Mouse (Mus musculus) midbrain, postnatal 0 days (tissue): ENCODE measurements around the gene Slc7a1. TPM values are rescaled to one million over a fixed set of nuclear protein-coding genes. Genes with fewer than 3 reads are reported as not detected.
A peak's percentile ranks its signal among the peaks of the same experiment; 100 is the strongest.

Source experiments
- ATAC-seq: fragments of 200-750 bp; cut with Nextera tagmentation; 2 replicates; pipeline ENCODE4 v1.8.0; 2017; ENCODE audit warnings: moderate number of reproducible peaks, mild to moderate bottlenecking, moderate TSS enrichment, moderate library complexity; ENCODE audit not compliant: low FRiP score
- DNase-seq: peaks from one replicate; pipeline ENCODE4 v3.0.0-alpha.2; 2015; ENCODE audit warnings: low spot score
- H3K27ac ChIP-seq: fragments of 300-500 bp; sonication (generic); 2 replicates; pipeline ENCODE4 v1.5.1; 2014; ENCODE audit warnings: low read depth, mild to moderate bottlenecking, low read length, mixed read lengths
- H3K27me3 ChIP-seq: fragments of 300-500 bp; sonication (generic); 2 replicates; pipeline ENCODE4 v1.6.1; 2014; ENCODE audit warnings: low read length, control low read depth, mixed read lengths; ENCODE audit not compliant: insufficient read depth
- H3K36me3 ChIP-seq: fragments of 300-500 bp; sonication (generic); 2 replicates; pipeline ENCODE4 v1.6.1; 2014; ENCODE audit warnings: low read length, control low read depth, mixed read lengths; ENCODE audit not compliant: insufficient read depth
- H3K4me1 ChIP-seq: fragments of 300-500 bp; sonication (generic); 2 replicates; pipeline ENCODE4 v1.6.1; 2014; ENCODE audit warnings: mild to moderate bottlenecking, control low read depth, antibody characterized with exemption, low read length, mixed read lengths; ENCODE audit not compliant: insufficient read depth
- H3K4me2 ChIP-seq: fragments of 300-500 bp; sonication (generic); 2 replicates; pipeline ENCODE4 v1.6.1; 2014; ENCODE audit warnings: low read depth, mild to moderate bottlenecking, low read length, mixed read lengths; ENCODE audit not compliant: poor library complexity, severe bottlenecking
- H3K4me3 ChIP-seq: fragments of 300-500 bp; sonication (generic); 2 replicates; pipeline ENCODE4 v1.5.1; 2014; ENCODE audit warnings: low read depth, mild to moderate bottlenecking, low read length, moderate library complexity
- H3K9ac ChIP-seq: fragments of 300-500 bp; sonication (generic); replicated peaks from 2 replicates; pipeline ENCODE4 v1.6.1; 2014; ENCODE audit warnings: mild to moderate bottlenecking, low read length, moderate library complexity, mixed read lengths; ENCODE audit not compliant: poor library complexity, severe bottlenecking
- H3K9me3 ChIP-seq: fragments of 300-500 bp; sonication (generic); 2 replicates; pipeline ENCODE4 v1.6.1; 2016; ENCODE audit warnings: low read length, control low read depth
- CTCF ChIP-seq: IDR thresholded peaks from 2 replicates; pipeline ENCODE4 v1.5.1; 2016; ENCODE audit warnings: antibody characterized with exemption, mild to moderate bottlenecking
- WGBS: fragments of 180-500 bp; shearing (Covaris S2); extraction: QIAGEN DNeasy Blood & Tissue Kit; methylation state at CpG from one replicate; pipeline ENCODE4 v1.1.7; 2014; 5-methylcytosine and 5-hydroxymethylcytosine counted together
- polyA plus RNA-seq: library from polyadenylated mRNA; unstranded; fragments of >200 nt; fragmentation: Nextera tagmentation; extraction: Ambion mirVana; gene quantifications from 2 replicates; pipeline ENCODE4 v1.2.1, GENCODE M21; 2015
- total RNA-seq: library from RNA; depleted of rRNA; stranded (reverse); fragments of >200 nt; gene quantifications from 2 replicates; pipeline ENCODE4 v1.2.3, GENCODE M21; 2014

The Slc7a1 gene
- total and polyA plus RNA-seq, 2 experiments from 2014 or later: 33.8 to 49.8 TPM

- Histone ChIP-seq H3K4me2 (no peak overlapping the region), H3K36me3 (no peaks in the 10 kb centered on the region), H3K4me1 (no peaks in the 10 kb centered on the region), H3K4me3 (no peak overlapping the region), H3K9ac (no peak overlapping the region), H3K27me3 (no peaks in the 10 kb centered on the region), H3K27ac (no peak overlapping the region), H3K9me3 (no peaks in the 10 kb centered on the region)
- DNase-seq (peak; percentile 17), ATAC-seq (no peak)
- WGBS: 73% methylated on average over 6 of the region's 6 CpGs
- TF ChIP-seq CTCF: no peak
Measured at GRCm38 (mm10) chr5:148425136-148425535, 25.4 kb upstream of the Slc7a1 start.

GRCm38 (mm10) chr5:148421326-148421725 lies 21.6 kb upstream of the Slc7a1 start:
- TF ChIP-seq CTCF: no peak
- ATAC-seq: no peak

GRCm38 (mm10) chr5:148419112-148419526 lies 19.4 kb upstream of the Slc7a1 start:
- ATAC-seq (no peak), DNase-seq (peak; percentile 64)
- H3K27me3 ChIP-seq: no peaks in the 10 kb centered on the region
- 63% methylated on average over 9 of the region's 9 CpGs for WGBS
- no peak overlapping the region for H3K27ac ChIP-seq
- no peaks in the 10 kb centered on the region for H3K4me1 ChIP-seq
- TF ChIP-seq CTCF: 0 out of 2 replicates have a peak, but pooled peaks have one; percentile 4
- no peaks in the 10 kb centered on the region for H3K9me3 ChIP-seq
- no peaks in the 10 kb centered on the region for H3K36me3 ChIP-seq
- no peak overlapping the region for H3K4me2 ChIP-seq
- H3K9ac ChIP-seq: no peak overlapping the region
- H3K4me3 ChIP-seq: no peak overlapping the region

More at GRCm38 (mm10) chr5:148421326-148421725, 21.6 kb upstream of the Slc7a1 start:
- H3K9me3 ChIP-seq: no peaks in the 10 kb centered on the region
- no peaks in the 10 kb centered on the region for H3K4me1 ChIP-seq
- no peak for DNase-seq
- H3K9ac ChIP-seq: no peak overlapping the region
- H3K36me3 ChIP-seq: no peaks in the 10 kb centered on the region
- no peaks in the 10 kb centered on the region for H3K27me3 ChIP-seq
- WGBS: 83% methylated on average over 2 of the region's 2 CpGs
- no peak overlapping the region for H3K4me2 ChIP-seq
- H3K27ac ChIP-seq: no peak overlapping the region
- no peak overlapping the region for H3K4me3 ChIP-seq

GRCm38 (mm10) chr5:148418436-148418835 lies 18.7 kb upstream of the Slc7a1 start:
- no peak overlapping the region for H3K9ac ChIP-seq
- no peak overlapping the region for H3K27ac ChIP-seq
- H3K9me3 ChIP-seq: no peaks in the 10 kb centered on the region
- WGBS: 96% methylated on average over 9 of the region's 9 CpGs
- H3K27me3 ChIP-seq: no peaks in the 10 kb centered on the region
- no peak overlapping the region for H3K4me3 ChIP-seq
- DNase-seq: no peak
- H3K4me1 ChIP-seq: no peaks in the 10 kb centered on the region
- no peak for TF ChIP-seq CTCF
- no peak for ATAC-seq
- H3K36me3 ChIP-seq: no peaks in the 10 kb centered on the region
- no peak overlapping the region for H3K4me2 ChIP-seq

GRCm38 (mm10) chr5:148417756-148418155 lies 18.1 kb upstream of the Slc7a1 start:
- 100% methylated on average over 1 of the region's 1 CpGs for WGBS
- DNase-seq (no peak), ATAC-seq (no peak)
- peak; percentile 29; the same call in 1 of the 2 replicates for TF ChIP-seq CTCF
- no peaks in the 10 kb centered on the region for H3K27me3 ChIP-seq
- no peaks in the 10 kb centered on the region for H3K9me3 ChIP-seq
- H3K4me2 ChIP-seq: no peak overlapping the region
- H3K36me3 ChIP-seq: no peaks in the 10 kb centered on the region
- no peak overlapping the region for H3K9ac ChIP-seq
- no peak overlapping the region for H3K27ac ChIP-seq
- H3K4me1 ChIP-seq: no peaks in the 10 kb centered on the region
- H3K4me3 ChIP-seq: no peak overlapping the region

- Histone ChIP-seq H3K4me2 (no peak overlapping the region), H3K27me3 (no peaks in the 10 kb centered on the region), H3K4me1 (no peaks in the 10 kb centered on the region), H3K4me3 (no peak overlapping the region), H3K9me3 (no peaks in the 10 kb centered on the region), H3K9ac (no peak overlapping the region), H3K36me3 (no peaks in the 10 kb centered on the region), H3K27ac (no peak overlapping the region)
- WGBS: 77% methylated on average over 10 of the region's 10 CpGs
- DNase-seq (no peak), ATAC-seq (no peak)
- TF ChIP-seq CTCF: no peak
Measured at GRCm38 (mm10) chr5:148416461-148416860, 16.8 kb upstream of the Slc7a1 start.
